Mouse (Mus musculus) lung, adult 10 weeks (tissue): ENCODE measurements around the gene Dvl1. TPM values are rescaled to one million over a fixed set of nuclear protein-coding genes. Genes with fewer than 3 reads are reported as not detected.

Source experiments
- polyA plus RNA-seq: library from polyadenylated mRNA; stranded (reverse); fragments of 350-450 nt; fragmentation: Illumina TruSeq; extraction: RNeasy Lipid Tissue Mini Kit (QIAGEN cat#74804); gene quantifications from one replicate; pipeline ENCODE4 v1.2.3, GENCODE M21; 2014; ENCODE audit warnings: low read depth, low replicate concordance; ENCODE audit not compliant: insufficient read depth

Dvl1 gene
- polyA plus RNA-seq: 25.1 TPM

GRCm38 (mm10) chr4:155846871-155847578 is at the start of gene Dvl1:
Gene Dvl1, plus strand, starts transcription at chr4:155847402.

GRCm38 (mm10) chr4:155802741-155803339 is 44.4 kb upstream of the Dvl1 start, which contains the start of gene Mrpl20:
Gene Mrpl20, plus strand, starts transcription at chr4:155802878.

GRCm38 (mm10) chr4:155811929-155812664 is 35.1 kb upstream of the Dvl1 start, which contains the start of gene Ccnl2:
Gene Ccnl2, plus strand, starts transcription at chr4:155812489.

GRCm38 (mm10) chr4:155831205-155831766 is 15.9 kb upstream of the Dvl1 start, which contains the start of gene Aurkaip1:
Gene Aurkaip1, plus strand, starts transcription at chr4:155831272.

GRCm38 (mm10) chr4:155839483-155839910 is 7.7 kb upstream of the Dvl1 start, which contains the start of gene Mxra8:
Gene Mxra8, plus strand, starts transcription at chr4:155839680.

GRCm38 (mm10) chr4:155863001-155863400 is 15.8 kb downstream of the Dvl1 start, which contains the start of gene Tas1r3:
Gene Tas1r3, minus strand, starts transcription at chr4:155863362.

GRCm38 (mm10) chr4:155869317-155870033 is 22.3 kb downstream of the Dvl1 start, which contains the start of the genes Cptp and Ints11:
Gene Cptp, minus strand, starts transcription at chr4:155869440.
Gene Ints11, plus strand, starts transcription at chr4:155869546.

GRCm38 (mm10) chr4:155891551-155892001 is 44.4 kb downstream of the Dvl1 start, which contains the start of the genes Pusl1 and Acap3:
Gene Pusl1, minus strand, starts transcription at chr4:155891781.
Gene Acap3, plus strand, starts transcription at chr4:155891822.

Other genes with a start within 250 kb of the Dvl1 start
- 2.7 TPM for gene Slc35e2, start 246.0 kb upstream of the Dvl1 start, polyA plus RNA-seq
- gene Cdk11b, start 222.5 kb upstream of the Dvl1 start, polyA plus RNA-seq: 47.0 TPM
- not detected for gene Gm10563, start 202.0 kb upstream of the Dvl1 start, polyA plus RNA-seq
- gene Mmp23, start 194.0 kb upstream of the Dvl1 start, polyA plus RNA-seq: 18.4 TPM
- 23.8 TPM for gene Mib2, start 178.2 kb upstream of the Dvl1 start, polyA plus RNA-seq
- gene Fndc10, start 153.1 kb upstream of the Dvl1 start, polyA plus RNA-seq: 2.8 TPM
- gene Ssu72, start 142.6 kb upstream of the Dvl1 start, polyA plus RNA-seq: 76.0 TPM
- 0.40 TPM for gene Tmem240, start 112.6 kb upstream of the Dvl1 start, polyA plus RNA-seq
- 17.7 TPM for gene Atad3a, start 86.3 kb upstream of the Dvl1 start, polyA plus RNA-seq
- 3.0 TPM for gene Vwa1, start 72.7 kb upstream of the Dvl1 start, polyA plus RNA-seq
- gene Tmem88b, start 61.5 kb upstream of the Dvl1 start, polyA plus RNA-seq: 0.29 TPM
- gene Ankrd65, start 57.0 kb upstream of the Dvl1 start, polyA plus RNA-seq: 3.2 TPM
- 112 TPM for gene Mrpl20, start 44.5 kb upstream of the Dvl1 start, polyA plus RNA-seq
- gene Ccnl2, start 34.9 kb upstream of the Dvl1 start, polyA plus RNA-seq: 51.7 TPM
- 106 TPM for gene Aurkaip1, start 16.1 kb upstream of the Dvl1 start, polyA plus RNA-seq
- 188 TPM for gene Mxra8, start 7.7 kb upstream of the Dvl1 start, polyA plus RNA-seq
- 0.19 TPM for gene Tas1r3, start 16.0 kb downstream of the Dvl1 start, polyA plus RNA-seq
- 6.7 TPM for gene Cptp, start 22.0 kb downstream of the Dvl1 start, polyA plus RNA-seq
- gene Ints11, start 22.1 kb downstream of the Dvl1 start, polyA plus RNA-seq: 18.8 TPM
- 13.1 TPM for gene Pusl1, start 44.4 kb downstream of the Dvl1 start, polyA plus RNA-seq
- gene Acap3, start 44.4 kb downstream of the Dvl1 start, polyA plus RNA-seq: 6.0 TPM
- 45.9 TPM for gene Ube2j2, start 96.4 kb downstream of the Dvl1 start, polyA plus RNA-seq
- gene C1qtnf12, start 114.9 kb downstream of the Dvl1 start, polyA plus RNA-seq: 18.9 TPM
- gene B3galt6, start 145.2 kb downstream of the Dvl1 start, polyA plus RNA-seq: 3.9 TPM
- 179 TPM for gene Sdf4, start 145.5 kb downstream of the Dvl1 start, polyA plus RNA-seq
- gene Tnfrsf4, start 166.4 kb downstream of the Dvl1 start, polyA plus RNA-seq: 2.9 TPM
- 4.0 TPM for gene Tnfrsf18, start 178.8 kb downstream of the Dvl1 start, polyA plus RNA-seq
- gene Ttll10, start 212.0 kb downstream of the Dvl1 start, polyA plus RNA-seq: 1.3 TPM